9 mouse cellular contexts compared by ENCODE assay signal in the genomic region with DNA sequence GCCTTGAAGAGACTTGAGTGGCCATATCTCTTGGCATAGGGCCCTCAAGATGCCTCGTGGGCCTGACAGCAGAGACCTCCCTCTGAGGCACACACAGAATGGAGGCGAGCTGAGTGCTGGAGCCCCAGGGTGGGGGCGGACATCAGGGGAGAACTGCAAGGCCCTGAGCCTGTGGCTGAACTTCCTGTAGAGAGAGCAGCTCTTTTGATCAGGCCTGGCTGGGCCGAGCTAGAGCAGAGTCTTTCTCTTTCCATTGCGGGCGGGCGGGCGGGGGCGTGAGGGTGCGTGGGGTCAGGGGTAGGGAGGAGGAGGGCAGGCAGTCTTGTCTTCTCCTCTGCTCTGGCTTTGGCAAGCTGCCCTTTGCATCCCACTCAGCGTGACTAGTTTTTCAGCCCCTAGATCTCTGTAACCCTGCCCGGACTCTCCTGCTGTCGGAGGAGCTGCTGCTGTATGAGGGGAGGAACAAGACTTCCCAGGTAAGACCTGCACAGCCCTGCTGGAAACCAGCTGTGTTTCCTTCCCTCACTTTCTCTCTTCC.
DNase-seq lines count a peak whose midpoint lies in the region; ATAC-seq lines count a peak whose summit lies in the region.
"Had no signal": no experiment of that assay in that cellular context is flagged by ENCODE, and none has a peak within 500 bp of the region (broad histone marks: within the 10 kb centered on the region; RNA-seq: fewer than 3 reads in every experiment).

No protein-coding gene starts in this region.

- H3K27me3 ChIP-seq in heart, embryonic 14.5 days (ENCODE audit: control insufficient read depth, insufficient read depth, low read length) = peaks cover 8% of the 10 kb centered on the region; the same call in 1 of the 2 replicates
- no peaks in the 10 kb centered on the region for H3K27me3 ChIP-seq in liver, embryonic 13.5 days
- H3K27me3 ChIP-seq in splenic B cell, adult 2 months (ENCODE audit: control insufficient read depth, insufficient read depth, low read length, poor library complexity, severe bottlenecking) = no peaks in the 10 kb centered on the region
- no peaks in the 10 kb centered on the region for H3K27me3 ChIP-seq in midbrain, embryonic 16.5 days (ENCODE audit: control insufficient read depth, insufficient read depth, low read depth, low read length)
- H3K27me3 ChIP-seq: neural tube, embryonic 12.5 days had no signal

- WGBS in heart, embryonic 14.5 days = 33% methylated on average over 10 of the region's 13 CpGs
- WGBS in liver, embryonic 13.5 days (ENCODE audit: insufficient replicate concordance) = 41% methylated on average over 12 of the region's 13 CpGs
- 60% methylated on average over 11 of the region's 13 CpGs for WGBS in midbrain, embryonic 16.5 days

- H3K4me3 ChIP-seq in heart, embryonic 14.5 days (ENCODE audit: control insufficient read depth in 1 of 2, insufficient read depth in 1 of 2, low read depth in 1 of 2, low read length in 2 of 2) = no peak overlapping the region
- H3K4me3 ChIP-seq in liver, embryonic 13.5 days (replicated peaks) = no peak overlapping the region
- H3K4me3 ChIP-seq in midbrain, embryonic 16.5 days (ENCODE audit: low read depth, low read length) = no peak overlapping the region
- H3K4me3 ChIP-seq: neural tube, embryonic 12.5 days had no signal

- no peaks in the 10 kb centered on the region for H3K9me3 ChIP-seq in heart, embryonic 14.5 days (ENCODE audit: control insufficient read depth, low read length)
- no peaks in the 10 kb centered on the region for H3K9me3 ChIP-seq in liver, embryonic 13.5 days (replicated peaks)
- no peaks in the 10 kb centered on the region for H3K9me3 ChIP-seq in midbrain, embryonic 16.5 days (replicated peaks; ENCODE audit: control insufficient read depth, low read length, poor library complexity, severe bottlenecking)
- H3K9me3 ChIP-seq: neural tube, embryonic 12.5 days had no signal

- peak; percentile 56 to 69 for DNase-seq in heart, adult 18-20 months
- no peak for DNase-seq in heart, adult 9 months (ENCODE audit: low spot score in 2 of 2)
- no peak for DNase-seq in liver, embryonic 13.5 days
- peak; percentile 53 for DNase-seq in splenic B cell, adult 2 months (ENCODE audit: low read depth, low spot score)
- DNase-seq in frontal cortex, postnatal 25 days (ENCODE audit: low spot score in 2 of 2) = no peak
- no peak for DNase-seq in Muller cell, postnatal 12 days (ENCODE audit: inconsistent ontology term)

- H3K4me2 ChIP-seq in heart, embryonic 14.5 days (ENCODE audit: low read length) = no peak overlapping the region
- H3K4me2 ChIP-seq in liver, embryonic 13.5 days = no peak overlapping the region
- no peak overlapping the region for H3K4me2 ChIP-seq in midbrain, embryonic 16.5 days (ENCODE audit: low read length)
- H3K4me2 ChIP-seq: neural tube, embryonic 12.5 days had no signal

- peak overlapping the region in 1 of 2 experiments; percentile 55; a peak in 2 of 4 replicates for H3K27ac ChIP-seq in heart, embryonic 14.5 days (replicated peaks in 1 of 2; ENCODE audit: control insufficient read depth in 1 of 2, insufficient read depth in 1 of 2, low read depth in 2 of 2, low read length in 2 of 2)
- peak overlapping the region; percentile 51 for H3K27ac ChIP-seq in liver, embryonic 13.5 days
- no peak overlapping the region for H3K27ac ChIP-seq in midbrain, embryonic 16.5 days (ENCODE audit: low read length)
- H3K27ac ChIP-seq: neural tube, embryonic 12.5 days had no signal

- H3K9ac ChIP-seq in heart, embryonic 14.5 days (ENCODE audit: low read length) = no peak overlapping the region
- no peak overlapping the region for H3K9ac ChIP-seq in liver, embryonic 13.5 days
- H3K9ac ChIP-seq in midbrain, embryonic 16.5 days (ENCODE audit: low read depth, low read length) = no peak overlapping the region
- H3K9ac ChIP-seq: neural tube, embryonic 12.5 days had no signal

- peaks cover 40 to 46% of the 10 kb centered on the region in 2 experiments for H3K4me1 ChIP-seq in heart, embryonic 14.5 days (ENCODE audit: control insufficient read depth in 2 of 2, insufficient read depth in 2 of 2, low read length in 2 of 2)
- peaks cover 29% of the 10 kb centered on the region for H3K4me1 ChIP-seq in liver, embryonic 13.5 days (replicated peaks)
- H3K4me1 ChIP-seq in midbrain, embryonic 16.5 days (ENCODE audit: control insufficient read depth, insufficient read depth, low read length) = no peaks in the 10 kb centered on the region

- peaks cover 34% of the 10 kb centered on the region for H3K36me3 ChIP-seq in heart, embryonic 14.5 days (ENCODE audit: control insufficient read depth, insufficient read depth, low read length)
- no peaks in the 10 kb centered on the region for H3K36me3 ChIP-seq in liver, embryonic 13.5 days
- H3K36me3 ChIP-seq in splenic B cell, adult 2 months (ENCODE audit: control insufficient read depth, insufficient read depth, low read length, poor library complexity, severe bottlenecking) = no peaks in the 10 kb centered on the region
- no peaks in the 10 kb centered on the region for H3K36me3 ChIP-seq in midbrain, embryonic 16.5 days (ENCODE audit: control insufficient read depth, insufficient read depth, low read length)

- ATAC-seq in heart, embryonic 14.5 days (ENCODE audit: insufficient number of reproducible peaks, insufficient read depth, low FRiP score, low read depth) = peak; percentile 11
- ATAC-seq in liver, embryonic 13.5 days (ENCODE audit: low read depth) = peak; percentile 45
- ATAC-seq in midbrain, embryonic 16.5 days = no peak

Comparison
In these comparisons a context has a peak if more than half of its experiments do, and no peak if none do; other contexts are left out.
1. DNase-seq: peak in heart, adult 18-20 months (2 of 2) and splenic B cell, adult 2 months (single experiment); none in heart, adult 9 months (0 of 2), liver, embryonic 13.5 days (single experiment), frontal cortex, postnatal 25 days (0 of 2) and Muller cell, postnatal 12 days (single experiment).